In the genomic region with DNA sequence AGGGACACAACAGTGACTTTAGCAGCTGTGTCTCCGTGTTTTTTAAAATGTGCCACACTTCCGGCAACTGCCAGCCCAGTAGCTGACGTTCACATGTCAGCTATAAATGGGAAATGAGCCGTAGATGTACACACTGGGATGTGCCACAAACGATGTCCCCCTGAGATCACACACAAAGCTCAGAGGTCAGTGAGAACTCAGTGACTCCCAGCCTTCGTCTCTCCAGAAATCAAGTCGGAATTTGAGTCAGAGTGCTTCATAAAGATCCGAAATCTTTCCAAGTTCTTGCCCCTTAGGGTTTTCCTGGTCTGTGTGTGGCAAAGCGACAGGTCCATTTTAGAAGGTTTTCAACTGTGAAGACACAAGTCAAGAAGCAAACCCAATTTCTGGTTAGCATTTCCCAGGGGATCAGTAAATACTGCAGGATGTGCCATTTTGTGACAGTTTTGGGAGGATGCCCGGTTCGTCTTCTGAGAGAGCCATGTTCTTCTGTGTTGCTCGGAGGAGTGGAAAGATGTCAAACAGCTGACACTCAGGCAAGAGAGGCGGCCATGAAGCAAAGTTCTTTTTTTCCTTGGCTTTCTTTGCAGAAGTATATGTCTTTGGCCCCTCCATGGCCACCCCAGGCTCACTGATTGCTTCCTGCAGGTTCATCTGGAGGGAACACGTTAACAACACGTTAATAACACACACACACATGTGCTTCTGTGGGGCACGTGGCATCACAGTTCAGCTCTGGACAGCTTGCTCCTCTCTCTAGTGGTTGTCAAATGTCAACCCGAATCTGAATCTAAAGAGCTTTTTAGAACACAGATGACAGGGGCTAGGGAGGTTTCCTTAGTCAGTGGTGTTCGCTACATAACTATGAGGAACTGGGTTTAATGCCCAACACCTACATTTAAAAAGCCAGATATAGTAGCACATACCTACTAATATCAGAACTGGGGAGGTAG, we compare ENCODE assay signal across 18 mouse cellular contexts. TPM values are rescaled to one million over a fixed set of nuclear protein-coding genes. Genes with fewer than 3 reads are reported as not detected.
DNase-seq lines count a peak whose midpoint lies in the region; ATAC-seq and TF ChIP-seq lines count a peak whose summit lies in the region.
"Had no signal": no experiment of that assay in that cellular context is flagged by ENCODE, and none has a peak within 500 bp of the region (broad histone marks: within the 10 kb centered on the region; RNA-seq: fewer than 3 reads in every experiment).

No protein-coding gene starts in this region.

- H3K4me3 ChIP-seq in embryonic facial prominence, embryonic 14.5 days (ENCODE audit: low read depth, low read length) = no peak overlapping the region
- no peak overlapping the region for H3K4me3 ChIP-seq in embryonic facial prominence, embryonic 10.5 days
- H3K4me3 ChIP-seq in myocyte = no peak overlapping the region
- H3K4me3 ChIP-seq in intestine, embryonic 15.5 days (replicated peaks) = no peak overlapping the region
- no peak overlapping the region for H3K4me3 ChIP-seq in limb, embryonic 10.5 days
- H3K4me3 ChIP-seq: forebrain, embryonic 10.5 days; heart, embryonic 15.5 days; liver, embryonic 13.5 days; midbrain, embryonic 12.5 days; neural tube, embryonic 15.5 days; stomach, embryonic 15.5 days had no signal

- H3K79me2 ChIP-seq in myocyte (ENCODE audit: control insufficient read depth, insufficient read depth) = no peaks in the 10 kb centered on the region

- no peaks in the 10 kb centered on the region for H3K27me3 ChIP-seq in embryonic facial prominence, embryonic 14.5 days (replicated peaks; ENCODE audit: control insufficient read depth, insufficient read depth, low read length)
- no peaks in the 10 kb centered on the region for H3K27me3 ChIP-seq in embryonic facial prominence, embryonic 10.5 days (replicated peaks; ENCODE audit: low read depth, poor library complexity, severe bottlenecking)
- no peaks in the 10 kb centered on the region for H3K27me3 ChIP-seq in myocyte (ENCODE audit: control insufficient read depth, insufficient read depth, insufficient read length)
- H3K27me3 ChIP-seq in intestine, embryonic 15.5 days (replicated peaks) = no peaks in the 10 kb centered on the region
- H3K27me3 ChIP-seq in limb, embryonic 10.5 days (ENCODE audit: low read depth, poor library complexity, severe bottlenecking) = no peaks in the 10 kb centered on the region
- H3K27me3 ChIP-seq: heart, embryonic 15.5 days; liver, embryonic 13.5 days; midbrain, embryonic 12.5 days; neural tube, embryonic 15.5 days; stomach, embryonic 15.5 days had no signal

- no peak overlapping the region for H3K27ac ChIP-seq in embryonic facial prominence, embryonic 14.5 days (replicated peaks; ENCODE audit: low read depth, low read length)
- no peak overlapping the region for H3K27ac ChIP-seq in embryonic facial prominence, embryonic 10.5 days (replicated peaks)
- no peak overlapping the region for H3K27ac ChIP-seq in intestine, embryonic 15.5 days
- no peak overlapping the region for H3K27ac ChIP-seq in limb, embryonic 10.5 days
- H3K27ac ChIP-seq: forebrain, embryonic 10.5 days; heart, embryonic 15.5 days; liver, embryonic 13.5 days; midbrain, embryonic 12.5 days; neural tube, embryonic 15.5 days; stomach, embryonic 15.5 days had no signal

- no peak overlapping the region for H3K9ac ChIP-seq in embryonic facial prominence, embryonic 14.5 days (ENCODE audit: low read depth, low read length)
- H3K9ac ChIP-seq in intestine, embryonic 15.5 days = no peak overlapping the region
- H3K9ac ChIP-seq: heart, embryonic 15.5 days; liver, embryonic 13.5 days; midbrain, embryonic 12.5 days; neural tube, embryonic 15.5 days; stomach, embryonic 15.5 days had no signal

- no peaks in the 10 kb centered on the region for H3K4me1 ChIP-seq in embryonic facial prominence, embryonic 14.5 days (ENCODE audit: control insufficient read depth, insufficient read depth, low read length)
- H3K4me1 ChIP-seq in embryonic facial prominence, embryonic 10.5 days = no peaks in the 10 kb centered on the region
- H3K4me1 ChIP-seq in intestine, embryonic 15.5 days (replicated peaks) = no peaks in the 10 kb centered on the region
- H3K4me1 ChIP-seq in limb, embryonic 10.5 days = no peaks in the 10 kb centered on the region
- H3K4me1 ChIP-seq: forebrain, embryonic 10.5 days; heart, embryonic 15.5 days; liver, embryonic 13.5 days; midbrain, embryonic 12.5 days; neural tube, embryonic 15.5 days; stomach, embryonic 15.5 days had no signal

- no peaks in the 10 kb centered on the region for H3K9me3 ChIP-seq in embryonic facial prominence, embryonic 14.5 days (ENCODE audit: control insufficient read depth, low read length)
- no peaks in the 10 kb centered on the region for H3K9me3 ChIP-seq in embryonic facial prominence, embryonic 10.5 days
- no peaks in the 10 kb centered on the region for H3K9me3 ChIP-seq in intestine, embryonic 15.5 days
- no peaks in the 10 kb centered on the region for H3K9me3 ChIP-seq in limb, embryonic 10.5 days (replicated peaks)
- H3K9me3 ChIP-seq: forebrain, embryonic 10.5 days; heart, embryonic 15.5 days; liver, embryonic 13.5 days; midbrain, embryonic 12.5 days; neural tube, embryonic 15.5 days; stomach, embryonic 15.5 days had no signal

- TF ChIP-seq POLR2A in myocyte (IDR thresholded peaks at IDR 0.05; ENCODE audit: insufficient read length, low read depth) = no peak

- no peaks in the 10 kb centered on the region for H3K36me3 ChIP-seq in embryonic facial prominence, embryonic 14.5 days (ENCODE audit: control insufficient read depth, insufficient read depth, low read length)
- H3K36me3 ChIP-seq in embryonic facial prominence, embryonic 10.5 days (replicated peaks) = no peaks in the 10 kb centered on the region
- no peaks in the 10 kb centered on the region for H3K36me3 ChIP-seq in myocyte (ENCODE audit: control insufficient read depth, insufficient read depth)
- H3K36me3 ChIP-seq in intestine, embryonic 15.5 days = no peaks in the 10 kb centered on the region
- H3K36me3 ChIP-seq in limb, embryonic 10.5 days = no peaks in the 10 kb centered on the region
- H3K36me3 ChIP-seq: forebrain, embryonic 10.5 days; heart, embryonic 15.5 days; liver, embryonic 13.5 days; midbrain, embryonic 12.5 days; neural tube, embryonic 15.5 days; stomach, embryonic 15.5 days had no signal

- H3ac ChIP-seq in myocyte (ENCODE audit: control insufficient read depth, insufficient read length) = no peak overlapping the region

- DNase-seq in embryonic facial prominence, embryonic 14.5 days (ENCODE audit: low spot score) = peak; percentile 19
- DNase-seq in embryonic facial prominence, embryonic 10.5 days (ENCODE audit: low spot score) = no peak
- peak; percentile 74 for DNase-seq in left cerebral cortex, postnatal 4 days
- no peak for DNase-seq in left cerebral cortex, postnatal 10 days (ENCODE audit: extremely low spot score in 1 of 2, low spot score in 2 of 2)
- peak; percentile 29 to 31 for DNase-seq in heart, postnatal 36 days
- DNase-seq in limb, embryonic 10.5 days (ENCODE audit: low spot score) = no peak
- DNase-seq: adrenal gland, adult 2 months; B cell, adult 2 months; embryo, embryonic 11 days; liver, embryonic 13.5 days; right cerebral cortex, postnatal 14 days had no signal

- intact Hi-C loops in left cerebral cortex, postnatal 4 days (cut with DNase I) = no loop called here
- intact Hi-C loops in left cerebral cortex, postnatal 10 days (cut with DNase I) = no loop called here
- intact Hi-C loops in heart, postnatal 36 days (cut with DNase I) = no loop called here

- no peak for ATAC-seq in embryonic facial prominence, embryonic 14.5 days (ENCODE audit: low read depth)
- ATAC-seq in intestine, embryonic 15.5 days = no peak

- 79% methylated on average over 18 of the region's 18 CpGs for WGBS in embryonic facial prominence, embryonic 14.5 days
- 88% methylated on average over 18 of the region's 18 CpGs for WGBS in embryonic facial prominence, embryonic 10.5 days
- 78% methylated on average over 18 of the region's 18 CpGs for WGBS in intestine, embryonic 15.5 days
- 87% methylated on average over 18 of the region's 18 CpGs for WGBS in limb, embryonic 10.5 days

- no peak overlapping the region for H3K4me2 ChIP-seq in embryonic facial prominence, embryonic 14.5 days (ENCODE audit: low read depth, low read length)
- H3K4me2 ChIP-seq in myocyte (ENCODE audit: low read depth) = peak overlapping the region; percentile 27
- no peak overlapping the region for H3K4me2 ChIP-seq in intestine, embryonic 15.5 days (replicated peaks)
- H3K4me2 ChIP-seq: heart, embryonic 15.5 days; liver, embryonic 13.5 days; midbrain, embryonic 12.5 days; neural tube, embryonic 15.5 days; stomach, embryonic 15.5 days had no signal

TF ChIP-seq in myocyte, 11 proteins besides CTCF, POLR2A, EP300 and RAD21 (continues in another document):
- no peak for TF ChIP-seq TCF3 (IDR thresholded peaks at IDR 0.05; ENCODE audit: insufficient read length, low read depth)
- TF ChIP-seq REST (IDR thresholded peaks at IDR 0.05; ENCODE audit: insufficient read depth, insufficient read length) = no peak
- no peak for TF ChIP-seq TCF12 (IDR thresholded peaks at IDR 0.05; ENCODE audit: insufficient read depth, poor library complexity, severe bottlenecking)
- no peak for TF ChIP-seq E2F4 (IDR thresholded peaks at IDR 0.05; ENCODE audit: insufficient read depth)
- TF ChIP-seq USF1 (IDR thresholded peaks at IDR 0.05; ENCODE audit: low read depth) = no peak
- TF ChIP-seq MYOG (IDR thresholded peaks at IDR 0.05; ENCODE audit: control insufficient read depth in 1 of 3, insufficient read depth in 1 of 3, insufficient read length in 2 of 3, low read depth in 2 of 3) = no peak

RNA-seq across cellular contexts. Expression of a gene that starts 28.4 kb away (rescaled TPM):
- 58.2 and 64.0 TPM in 2 replicates for polyA plus RNA-seq in embryonic facial prominence, embryonic 14.5 days (2014; fragmentation: Nextera tagmentation; extraction: Ambion mirVana)
- 36.1 and 46.7 TPM in 2 replicates for polyA plus RNA-seq in embryonic facial prominence, embryonic 10.5 days (2016; fragmentation: Nextera tagmentation; extraction: Ambion mirVana)
- total RNA-seq in left cerebral cortex, postnatal 4 days (2021) = 10 to 100 TPM; 78.0 to 81.5 TPM
- 10 to 100 TPM; 55.9 to 61.8 TPM for total RNA-seq in left cerebral cortex, postnatal 10 days (2021)
- 10 to 100 TPM; 44.7 to 57.0 TPM for total RNA-seq in heart, postnatal 36 days (2021)
- 27.5 TPM for polyA plus RNA-seq in myocyte (2012; fragmentation: generic; extraction: Trizol)
- 76.9 and 78.3 TPM in 2 replicates for polyA plus RNA-seq in intestine, embryonic 15.5 days (2015; fragmentation: Nextera tagmentation; extraction: Ambion mirVana)
- polyA plus RNA-seq in limb, embryonic 10.5 days (2016; fragmentation: Nextera tagmentation; extraction: Ambion mirVana) = 34.5 and 40.8 TPM in 2 replicates

RNA-seq across cellular contexts. Expression of a gene that starts 56.4 kb away (rescaled TPM):
- polyA plus RNA-seq in embryonic facial prominence, embryonic 14.5 days (2014; fragmentation: Nextera tagmentation; extraction: Ambion mirVana) = 301 and 321 TPM in 2 replicates
- 364 and 380 TPM in 2 replicates for polyA plus RNA-seq in embryonic facial prominence, embryonic 10.5 days (2016; fragmentation: Nextera tagmentation; extraction: Ambion mirVana)
- 10 to 100 TPM; 78.5 to 85.8 TPM for total RNA-seq in left cerebral cortex, postnatal 4 days (2021)
- 10 to 100 TPM; 79.0 to 82.0 TPM for total RNA-seq in left cerebral cortex, postnatal 10 days (2021)
- 100 to 1,000 TPM; 436 to 467 TPM for total RNA-seq in heart, postnatal 36 days (2021)
- 177 TPM for polyA plus RNA-seq in myocyte (2012; fragmentation: generic; extraction: Trizol)
- 386 and 401 TPM in 2 replicates for polyA plus RNA-seq in intestine, embryonic 15.5 days (2015; fragmentation: Nextera tagmentation; extraction: Ambion mirVana)
- polyA plus RNA-seq in limb, embryonic 10.5 days (2016; fragmentation: Nextera tagmentation; extraction: Ambion mirVana) = 356 and 383 TPM in 2 replicates

Comparison
In these comparisons a context has a peak if more than half of its experiments do, and no peak if none do; other contexts are left out.
1. DNase-seq: peak in embryonic facial prominence, embryonic 14.5 days (single experiment), left cerebral cortex, postnatal 4 days (single experiment) and heart, postnatal 36 days (2 of 2); none in embryonic facial prominence, embryonic 10.5 days (single experiment), left cerebral cortex, postnatal 10 days (0 of 2) and limb, embryonic 10.5 days (single experiment).